Mouse (Mus musculus): ENCODE results near the gene Cul3. TPM values are rescaled to one million over a fixed set of nuclear protein-coding genes. Genes with fewer than 3 reads are reported as not detected.

The Cul3 gene
- total RNA-seq (2023) = 139 TPM

GRCm38 (mm10) chr1:80340436-80341376 lies at the start of gene Cul3:
Gene Cul3 (minus strand): TSS chr1:80340480.

GRCm38 (mm10) chr1:80218268-80218667 lies 122.0 kb downstream of the Cul3 start, which contains the start of gene Fam124b:
Gene Fam124b (minus strand): TSS chr1:80218473.

Other genes starting within 250 kb of the Cul3 start
- 0.46 TPM for gene Fam124b, start 122.0 kb downstream of the Cul3 start, total RNA-seq (2023)
- not detected for gene Gm45261, start 121.0 kb upstream of the Cul3 start, total RNA-seq (2023)

Measured in CD8-positive naive resting alpha-beta T cell, adult 57 days (primary cell).